Mouse (Mus musculus) ES-Bruce4 (cell line): ENCODE results near the gene Cdh23. TPM values are rescaled to one million over a fixed set of nuclear protein-coding genes. Genes with fewer than 3 reads are reported as not detected.

Experiments
- H3K27ac ChIP-seq: 2 replicates; pipeline ENCODE4 v1.5.1; 2012; ENCODE audit warnings: low read length, inconsistent platforms; ENCODE audit not compliant: insufficient read depth
- H3K27me3 ChIP-seq: 2 replicates; pipeline ENCODE4 v1.6.1; 2012; ENCODE audit warnings: mild to moderate bottlenecking, low read length, inconsistent platforms; ENCODE audit not compliant: control insufficient read depth, poor library complexity, insufficient read depth, severe bottlenecking
- H3K36me3 ChIP-seq: 2 replicates; pipeline ENCODE4 v1.6.1; 2012; ENCODE audit warnings: inconsistent platforms, mild to moderate bottlenecking, low read length, moderate library complexity; ENCODE audit not compliant: control insufficient read depth, poor library complexity, insufficient read depth, severe bottlenecking
- H3K4me1 ChIP-seq: one replicate; pipeline ENCODE4 v1.8.1; 2011; ENCODE audit warnings: low read length; ENCODE audit not compliant: control insufficient read depth, insufficient read depth
- H3K4me3 ChIP-seq: 2 replicates; pipeline ENCODE4 v1.5.1; 2011; ENCODE audit warnings: low read depth, mild to moderate bottlenecking, low read length
- H3K9ac ChIP-seq: 2 replicates; pipeline ENCODE4 v1.6.1; 2012; ENCODE audit warnings: low read depth, mild to moderate bottlenecking, inconsistent platforms; ENCODE audit not compliant: poor library complexity, severe bottlenecking
- H3K9me3 ChIP-seq: replicated peaks from 2 replicates; pipeline ENCODE4 v1.6.1; 2012; ENCODE audit warnings: mild to moderate bottlenecking, low read length, inconsistent platforms; ENCODE audit not compliant: control insufficient read depth, poor library complexity, insufficient read depth, severe bottlenecking
- CTCF ChIP-seq: IDR thresholded peaks from one replicate; pipeline ENCODE4 v1.8.1; 2011; ENCODE audit warnings: low read depth, low read length
- EP300 ChIP-seq: IDR thresholded peaks from 2 replicates; pipeline ENCODE4 v1.6.1; 2011; ENCODE audit warnings: low read depth, low read length; ENCODE audit not compliant: insufficient read depth
- POLR2A ChIP-seq: IDR thresholded peaks from one replicate; pipeline ENCODE4 v1.8.1; 2011; ENCODE audit warnings: low read length; ENCODE audit not compliant: insufficient read depth
- polyA plus RNA-seq: library from polyadenylated mRNA; stranded (reverse); fragments of >200 nt; gene quantifications from 2 replicates; pipeline ENCODE4 v1.2.4, GENCODE M21; 2011; ENCODE audit warnings: low read depth; ENCODE audit not compliant: missing spikeins, insufficient read depth, insufficient read length

Gene Cdh23
- polyA plus RNA-seq, 1 experiment, result 0.33 TPM

DNA sequence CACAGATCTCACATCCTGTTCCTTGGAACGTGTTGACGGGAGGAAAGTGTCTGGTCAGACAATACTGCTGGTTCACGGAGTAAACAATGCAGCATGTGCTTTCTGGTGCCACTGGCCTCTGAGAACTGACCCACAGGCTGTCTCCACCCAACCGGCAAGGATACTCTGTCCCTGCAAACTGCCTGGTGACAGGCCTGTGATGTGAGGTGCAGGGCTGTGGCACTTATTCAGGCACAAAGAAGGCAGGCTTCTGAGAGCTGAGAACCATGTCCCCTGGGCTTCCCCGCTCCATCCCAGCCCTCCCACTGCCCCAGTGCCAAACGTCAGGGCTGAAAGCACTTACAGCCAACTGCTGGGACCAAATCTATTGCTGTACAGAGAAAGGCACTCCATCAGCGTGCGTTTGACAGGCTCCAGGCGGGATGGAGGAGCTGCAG, 137.8 kb downstream of the Cdh23 start:
- no peak overlapping the region for H3K4me3 ChIP-seq
- no peaks in the 10 kb centered on the region for H3K9me3 ChIP-seq
- no peak overlapping the region for H3K27ac ChIP-seq
- no peak for TF ChIP-seq CTCF
- no peak for TF ChIP-seq POLR2A
- TF ChIP-seq EP300, result no peak
- no peaks in the 10 kb centered on the region for H3K4me1 ChIP-seq
- no peaks in the 10 kb centered on the region for H3K36me3 ChIP-seq
- no peaks in the 10 kb centered on the region for H3K27me3 ChIP-seq
- no peak overlapping the region for H3K9ac ChIP-seq

DNA sequence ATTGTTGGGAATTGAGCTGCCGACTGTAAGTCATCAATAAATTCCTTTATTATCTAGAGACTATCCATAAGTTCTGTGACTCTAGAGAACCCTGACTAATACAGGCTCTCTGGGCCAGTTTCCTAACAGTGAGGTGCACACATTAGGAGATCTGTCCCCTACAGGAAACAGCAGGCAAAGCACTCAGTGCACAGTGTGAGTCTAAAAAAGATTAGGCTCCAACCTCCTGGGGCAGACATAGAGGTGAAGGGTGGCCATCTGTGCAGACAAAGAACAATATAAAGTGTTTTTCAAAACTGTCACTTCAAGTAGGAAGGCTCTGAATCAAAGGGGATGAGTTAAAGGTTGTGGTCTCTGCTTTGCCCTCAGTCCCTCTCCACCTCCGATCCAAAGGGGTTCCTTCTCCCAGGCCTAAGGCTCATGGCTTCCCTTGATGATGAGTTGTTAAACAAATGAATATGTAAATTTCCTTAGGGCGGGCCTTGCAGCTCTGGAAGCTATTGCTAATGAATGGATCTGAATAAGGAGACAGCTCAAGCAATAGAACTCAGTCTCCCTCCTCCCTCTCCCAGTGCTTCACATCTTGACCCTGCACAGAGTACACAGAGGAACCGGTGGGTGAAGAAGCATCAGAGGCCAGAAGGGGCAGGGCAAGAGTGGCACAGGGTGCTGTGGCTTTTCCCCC, 143.2 kb downstream of the Cdh23 start:
- Histone ChIP-seq H3K4me3 (no peak overlapping the region), H3K27me3 (no peaks in the 10 kb centered on the region), H3K4me1 (no peaks in the 10 kb centered on the region), H3K27ac (no peak overlapping the region), H3K9ac (no peak overlapping the region), H3K36me3 (no peaks in the 10 kb centered on the region), H3K9me3 (no peaks in the 10 kb centered on the region)
- TF ChIP-seq CTCF (no peak), EP300 (no peak), POLR2A (no peak)

DNA sequence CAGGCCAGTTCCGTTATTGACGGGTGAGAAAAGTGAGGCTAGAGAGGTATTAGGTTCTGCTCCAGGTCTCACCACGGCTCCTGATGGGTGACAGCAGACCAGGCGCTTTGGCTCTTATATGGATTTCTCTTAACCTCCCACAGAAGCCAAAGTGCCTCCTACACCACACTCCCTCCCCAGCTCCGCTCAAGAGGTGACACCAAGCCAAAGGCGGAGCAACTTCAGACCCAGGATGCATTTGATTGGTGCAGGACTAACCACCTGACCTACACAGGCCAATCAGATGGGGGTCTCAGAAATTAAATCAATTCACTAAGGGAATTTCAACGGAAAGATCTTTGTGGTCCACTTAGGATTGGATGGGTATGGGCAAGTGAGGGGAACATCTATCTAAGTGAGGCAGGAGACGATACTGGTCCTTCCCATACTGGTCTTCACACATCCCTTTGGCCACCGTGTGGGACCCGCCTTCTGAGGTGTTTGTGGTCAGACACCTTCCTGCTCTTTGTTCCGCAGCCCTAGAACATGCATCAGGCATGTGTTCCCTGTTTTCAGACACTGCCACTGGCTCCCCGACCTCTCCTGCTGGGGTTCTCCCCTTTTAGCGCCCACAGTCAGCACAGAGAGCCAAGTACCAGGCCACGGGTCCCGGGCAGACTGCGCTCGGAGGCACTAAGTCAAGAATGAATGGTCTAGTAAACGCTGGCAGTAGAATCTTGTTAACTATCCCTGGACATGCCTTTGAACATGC, 157.0 kb downstream of the Cdh23 start:
- Histone ChIP-seq H3K9ac (no peak overlapping the region), H3K27me3 (no peaks in the 10 kb centered on the region), H3K4me3 (no peak overlapping the region), H3K27ac (no peak overlapping the region), H3K4me1 (no peaks in the 10 kb centered on the region), H3K9me3 (no peaks in the 10 kb centered on the region), H3K36me3 (no peaks in the 10 kb centered on the region)
- no peak for TF ChIP-seq CTCF
- no peak for TF ChIP-seq EP300
- TF ChIP-seq POLR2A, result no peak

DNA sequence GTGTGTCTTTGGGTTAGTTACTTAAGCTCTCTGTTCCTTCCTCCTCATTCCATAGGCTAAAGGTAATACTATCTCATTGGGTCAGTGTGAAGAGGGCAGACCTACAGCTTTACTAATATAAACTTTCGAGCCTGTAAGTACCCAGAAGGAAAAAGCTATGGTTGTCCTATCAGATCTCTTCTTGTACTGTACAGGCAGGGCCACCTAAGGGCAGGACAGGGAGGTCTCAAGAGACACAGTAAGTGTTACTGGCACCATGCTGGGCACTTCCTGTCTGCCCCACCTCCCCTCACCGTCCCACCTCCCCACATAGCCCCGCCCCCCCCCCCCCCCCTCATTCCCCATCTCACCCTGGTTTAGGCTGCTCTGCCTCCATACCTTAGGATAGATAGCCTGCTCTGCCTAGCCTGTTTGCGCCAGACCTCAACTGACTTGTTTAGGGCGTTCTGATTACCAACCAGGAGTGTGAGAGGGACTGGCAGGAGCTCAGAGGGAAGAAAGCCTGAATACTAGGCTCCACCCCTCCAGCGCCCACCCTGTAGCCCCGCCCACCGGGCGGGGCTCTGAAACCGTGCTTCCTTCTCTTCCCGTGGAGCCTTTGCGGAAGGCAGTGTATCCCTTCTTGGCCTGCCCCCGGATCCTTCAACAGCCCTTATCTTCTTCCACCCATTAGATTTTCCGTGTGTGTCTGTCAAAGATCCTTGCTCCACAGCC, 160.0 kb downstream of the Cdh23 start:
- Histone ChIP-seq H3K9ac (no peak overlapping the region), H3K27ac (no peak overlapping the region), H3K4me3 (peak overlapping the region; percentile 50), H3K36me3 (no peaks in the 10 kb centered on the region), H3K27me3 (no peaks in the 10 kb centered on the region), H3K9me3 (no peaks in the 10 kb centered on the region), H3K4me1 (no peaks in the 10 kb centered on the region)
- no peak for TF ChIP-seq CTCF
- TF ChIP-seq POLR2A, result peak; percentile 33

DNA sequence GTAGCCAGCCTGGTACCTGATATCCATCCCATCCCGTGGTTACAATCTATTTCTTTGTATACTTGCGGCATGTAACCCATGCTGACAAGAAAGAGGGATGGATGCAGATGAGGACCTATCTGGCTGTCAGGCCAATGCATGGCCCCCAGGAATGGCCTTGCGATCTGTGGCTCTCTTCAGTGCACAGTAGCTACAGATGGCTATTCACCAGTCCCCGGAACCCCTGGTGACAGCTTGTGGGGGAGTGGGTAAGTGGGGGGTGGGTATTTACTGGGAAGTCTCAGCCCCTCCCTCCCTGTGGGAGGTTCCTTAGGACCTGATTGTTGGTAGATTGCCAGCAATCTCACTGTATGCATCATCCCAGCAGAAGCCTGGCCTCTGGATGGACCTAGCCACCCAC, 163.8 kb downstream of the Cdh23 start:
- Histone ChIP-seq H3K4me3 (no peak overlapping the region), H3K4me1 (no peaks in the 10 kb centered on the region), H3K27me3 (no peaks in the 10 kb centered on the region), H3K27ac (no peak overlapping the region), H3K9ac (no peak overlapping the region), H3K9me3 (no peaks in the 10 kb centered on the region), H3K36me3 (no peaks in the 10 kb centered on the region)
- no peak for TF ChIP-seq CTCF

DNA sequence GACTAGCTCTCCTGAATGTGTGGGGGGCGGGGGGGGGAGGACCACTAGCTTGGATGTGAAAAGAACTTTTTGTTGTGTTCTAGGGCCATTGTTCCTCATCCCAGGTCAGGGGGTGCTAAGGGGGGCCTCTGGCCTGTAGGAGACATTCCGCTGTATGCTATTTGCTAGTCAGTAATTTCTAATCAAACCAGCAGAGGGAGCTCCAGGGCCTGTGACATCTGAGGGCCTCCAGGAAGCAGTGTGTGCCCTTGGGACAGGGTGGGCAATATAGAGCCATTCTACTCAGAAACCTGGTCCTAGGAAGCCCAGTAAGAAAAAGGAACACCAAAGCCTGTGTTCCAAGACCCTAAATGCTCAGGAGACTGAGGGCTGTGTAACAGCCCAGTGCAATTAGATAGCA, 164.9 kb downstream of the Cdh23 start:
- Histone ChIP-seq H3K4me3 (no peak overlapping the region), H3K9ac (no peak overlapping the region), H3K9me3 (no peaks in the 10 kb centered on the region), H3K36me3 (no peaks in the 10 kb centered on the region), H3K27ac (no peak overlapping the region), H3K4me1 (no peaks in the 10 kb centered on the region), H3K27me3 (no peaks in the 10 kb centered on the region)
- TF ChIP-seq CTCF (peak; percentile 67), POLR2A (no peak)
